Mouse (Mus musculus) adrenal gland, adult 18-20 months (tissue): ENCODE data around the gene Ces2g. TPM values are rescaled to one million over a fixed set of nuclear protein-coding genes. Genes with fewer than 3 reads are reported as not detected.

Experiments used
- DNase-seq, 2 experiments: peaks; one replicate each; pipeline ENCODE4 v3.0.0; 2021 to 2022; ENCODE audit warnings: low spot score in 2 of 2
- long read RNA-seq, 2 experiments: library from polyadenylated mRNA; stranded (forward); transcript quantifications; one replicate each; pipeline ENCODE4 v2.0.0; 2021
- total RNA-seq, 2 experiments: library from RNA; stranded (reverse); gene quantifications; 1 replicate in 1 of 2; 2 replicates in 1 of 2; pipeline ENCODE4 v1.2.3; 2021

Ces2g gene
- total RNA-seq = 1 to 10 TPM; 2.0 to 4.2 TPM
- long read RNA-seq, experiment 1, partial matches to known transcripts = 1 of 2 reads
- long read RNA-seq, experiment 1, other reads (novel, unspliced or antisense) = 0 of 2 reads
- long read RNA-seq, experiment 2, partial matches to known transcripts = 0 of 5 reads
- long read RNA-seq, experiment 2, other reads (novel, unspliced or antisense) = 4 of 5 reads

GRCm38 (mm10) chr8:104961537-104961961 lies at the start of gene Ces2g:
Gene Ces2g, plus strand, starts transcription at chr8:104961718.
- no peak for DNase-seq

- DNase-seq = no peak
Observed at GRCm38 (mm10) chr8:104925972-104926596, 35.4 kb upstream of the Ces2g start, which contains the start of gene Ces2e. Gene Ces2e, plus strand, starts transcription at chr8:104926260.

- no peak for DNase-seq
Observed at GRCm38 (mm10) chr8:104927301-104927700, 34.2 kb upstream of the Ces2g start.

GRCm38 (mm10) chr8:104944665-104945064 lies 16.9 kb upstream of the Ces2g start:
- DNase-seq = no peak

GRCm38 (mm10) chr8:104947056-104947455 lies 14.5 kb upstream of the Ces2g start, which contains the start of gene Ces2f:
Gene Ces2f, plus strand, starts transcription at chr8:104947356.
- DNase-seq = no peak

GRCm38 (mm10) chr8:104949031-104949430 lies 12.5 kb upstream of the Ces2g start:
- DNase-seq = no peak

DNA sequence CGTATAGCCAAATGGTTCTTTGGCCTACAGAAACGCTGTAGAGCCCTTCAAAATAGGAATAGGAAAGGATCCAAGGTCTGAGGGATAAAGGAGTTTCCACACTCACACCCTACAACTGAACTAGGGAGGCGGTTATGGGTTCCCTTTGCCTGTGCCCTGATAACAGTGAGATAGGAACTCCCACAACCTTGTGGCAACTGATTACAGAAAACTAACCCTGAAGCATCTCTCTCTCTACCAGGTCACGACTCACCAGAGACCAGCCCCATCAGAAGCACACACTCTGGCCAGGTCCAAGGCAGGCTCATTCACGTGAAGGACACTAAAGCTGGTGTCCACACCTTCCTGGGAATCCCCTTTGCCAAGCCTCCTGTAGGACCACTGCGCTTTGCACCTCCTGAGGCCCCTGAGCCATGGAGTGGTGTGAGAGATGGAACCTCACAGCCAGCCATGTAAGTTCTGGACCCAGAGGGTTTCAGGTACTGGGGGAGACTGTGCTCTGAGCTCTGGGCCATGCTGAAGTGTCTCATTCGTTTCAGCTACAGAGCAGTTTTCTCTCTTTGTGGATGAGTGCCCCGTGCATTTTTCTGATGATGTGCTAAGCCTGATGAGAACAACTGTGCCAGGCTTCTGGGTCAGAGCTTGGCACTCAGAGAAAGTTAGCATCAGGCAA lies 847 bp downstream of the Ces2g start:
- no peak for DNase-seq

- DNase-seq = no peak
Observed at GRCm38 (mm10) chr8:104963375-104963894, 1.9 kb downstream of the Ces2g start.

GRCm38 (mm10) chr8:104984126-104984525 lies 22.6 kb downstream of the Ces2g start:
- no peak for DNase-seq

DNA sequence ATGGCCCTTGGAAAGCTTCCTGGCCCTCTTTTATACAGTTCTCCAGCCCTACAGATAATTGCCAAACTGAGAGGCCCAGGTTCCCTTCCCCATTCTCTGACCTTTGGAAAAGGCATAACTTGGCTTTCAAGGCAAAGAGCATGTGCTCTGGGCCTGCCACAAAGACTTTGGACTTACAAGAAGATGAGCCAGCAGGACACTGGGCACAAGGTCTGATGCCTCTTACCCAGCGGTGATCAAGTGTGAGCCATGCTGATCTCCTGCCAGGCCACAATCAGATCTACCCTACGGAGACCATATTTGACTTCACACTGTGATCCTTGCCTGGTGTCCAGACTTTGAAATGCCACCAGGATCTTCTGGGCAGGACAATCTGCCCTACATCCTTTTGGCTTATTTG lies 23.4 kb downstream of the Ces2g start:
- DNase-seq = no peak

DNA sequence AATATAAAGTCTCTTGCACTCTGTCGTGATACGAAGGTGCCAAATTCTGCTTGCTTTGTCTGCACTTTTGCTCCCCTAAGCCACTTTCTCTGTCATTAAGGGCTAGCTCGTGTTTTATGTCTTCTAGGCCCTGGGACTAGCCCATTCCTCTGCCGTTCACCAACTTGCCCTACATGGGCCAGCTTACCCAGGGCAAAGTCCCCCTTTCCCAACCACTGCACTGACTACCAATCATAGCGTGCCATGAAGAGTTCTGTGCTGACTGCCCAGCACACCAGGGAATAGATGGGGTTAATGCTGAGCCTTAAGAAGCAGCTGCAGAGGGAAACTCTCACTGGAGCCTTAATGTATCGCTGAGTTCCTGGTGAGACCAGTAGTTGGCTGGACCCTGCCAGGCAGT lies 36.7 kb downstream of the Ces2g start:
- DNase-seq = no peak

GRCm38 (mm10) chr8:104999183-104999582 lies 37.7 kb downstream of the Ces2g start:
- no peak for DNase-seq

- no peak for DNase-seq
Observed at GRCm38 (mm10) chr8:105000586-105000985, 39.1 kb downstream of the Ces2g start, which contains the start of gene Ces2h. Gene Ces2h, plus strand, starts transcription at chr8:105000853.

DNA sequence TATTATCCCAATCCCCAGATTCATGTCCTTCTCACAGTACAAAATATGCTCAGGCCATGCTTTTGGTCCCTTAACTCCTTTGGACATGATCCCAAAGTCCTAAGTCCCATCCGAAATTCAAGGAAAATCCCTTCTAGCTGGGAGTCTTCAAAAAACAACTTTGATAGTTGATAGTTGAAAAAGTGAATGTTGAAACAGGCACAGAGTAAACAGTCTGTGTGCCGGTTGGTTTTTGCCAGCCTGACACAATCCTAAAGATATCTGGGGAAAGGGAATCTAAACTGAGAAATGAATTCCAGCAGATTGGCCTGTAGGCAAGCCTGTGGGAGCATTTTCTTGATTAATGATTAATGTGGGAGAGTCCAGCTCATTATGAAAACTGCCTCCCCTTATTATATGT lies 48.5 kb downstream of the Ces2g start:
- no peak for DNase-seq

DNA sequence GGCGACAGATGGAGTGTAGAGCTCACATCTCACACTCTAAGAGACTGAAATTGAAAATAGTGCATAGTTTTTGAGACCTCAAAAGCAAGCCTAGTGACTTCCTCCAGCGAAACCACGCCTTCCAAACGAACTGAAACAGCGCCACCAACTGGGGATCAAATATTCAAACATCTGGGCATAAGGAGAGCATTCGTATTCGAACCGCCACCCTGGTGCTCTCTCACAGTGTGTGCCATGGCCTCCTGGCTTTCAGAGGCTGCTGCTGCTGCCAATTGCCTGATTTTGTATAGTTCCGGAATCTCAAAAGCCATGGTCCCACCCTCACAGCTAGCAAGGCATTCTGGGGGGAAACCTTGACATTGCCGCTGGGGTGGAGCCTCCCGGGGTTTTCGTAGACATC lies 49.6 kb downstream of the Ces2g start:
- DNase-seq = no peak

DNA sequence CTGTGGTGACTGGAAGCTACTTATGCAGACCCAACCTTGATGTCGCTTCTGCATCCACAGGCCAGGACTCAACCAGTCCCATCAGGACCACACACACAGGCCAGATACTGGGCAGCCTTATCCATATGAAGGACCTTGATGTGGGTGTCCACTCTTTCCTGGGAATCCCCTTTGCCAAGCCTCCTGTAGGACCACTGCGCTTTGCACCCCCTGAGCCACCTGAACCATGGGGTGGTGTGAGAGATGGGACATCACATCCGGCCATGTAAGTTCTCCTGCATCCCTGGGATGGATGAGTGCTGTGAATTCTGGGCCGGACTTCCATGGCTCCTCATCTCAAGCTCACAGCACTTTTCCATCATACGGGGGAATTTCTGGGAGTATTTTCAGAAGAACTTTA lies 52.9 kb downstream of the Ces2g start:
- no peak for DNase-seq

Other genes starting within 250 kb of the Ces2g start
- gene Ces2a, start 227.7 kb upstream of the Ces2g start, total RNA-seq = not detected
- under 1 TPM; 0.19 to 0.36 TPM for gene Ces2b, start 130.1 kb upstream of the Ces2g start, total RNA-seq
- gene Ces2c, start 114.7 kb upstream of the Ces2g start, total RNA-seq = not detected
- gene Ces2e, start 35.5 kb upstream of the Ces2g start, total RNA-seq = 1 to 10 TPM; 3.1 to 3.2 TPM
- not detected for gene Ces2f, start 14.4 kb upstream of the Ces2g start, total RNA-seq
- not detected for gene Ces2h, start 39.1 kb downstream of the Ces2g start, total RNA-seq
- gene Ces3a, start 86.9 kb downstream of the Ces2g start, total RNA-seq = under 1 TPM in 1 of 2 experiments, not detected in 1; 0.27 TPM
- gene Ces3b, start 122.0 kb downstream of the Ces2g start, total RNA-seq = not detected
- gene Ces4a, start 170.1 kb downstream of the Ces2g start, total RNA-seq = not detected
- 100 to 1,000 TPM in 1 of 2 experiments, 10 to 100 TPM in 1; 89.7 to 105 TPM for gene Cbfb, start 209.0 kb downstream of the Ces2g start, total RNA-seq